Mouse (Mus musculus): ENCODE measurements around the gene Gjc1.

Gjc1 gene

GRCm38 (mm10) chr11:102818121-102819020 lies 1.1 kb downstream of the Gjc1 start:
- DNase-seq (ENCODE audit: low read depth, low spot score), result peak; percentile 37

- peak; percentile 62 for DNase-seq (ENCODE audit: low read depth, low spot score)
Observed at GRCm38 (mm10) chr11:102814881-102815280, 4.6 kb downstream of the Gjc1 start.

- no peak for DNase-seq (ENCODE audit: low read depth, low spot score)
Observed at GRCm38 (mm10) chr11:102810721-102811485, 8.6 kb downstream of the Gjc1 start.

- DNase-seq (ENCODE audit: low read depth, low spot score), result no peak
Observed at GRCm38 (mm10) chr11:102808246-102808645, 11.3 kb downstream of the Gjc1 start.

GRCm38 (mm10) chr11:102803453-102803852 lies 16.0 kb downstream of the Gjc1 start:
- DNase-seq (ENCODE audit: low read depth, low spot score), result peak; percentile 23

GRCm38 (mm10) chr11:102794157-102794556 lies 25.3 kb downstream of the Gjc1 start:
- DNase-seq (ENCODE audit: low read depth, low spot score), result no peak

GRCm38 (mm10) chr11:102791682-102792445 lies 27.6 kb downstream of the Gjc1 start:
- no peak for DNase-seq (ENCODE audit: low read depth, low spot score)

- DNase-seq (ENCODE audit: low read depth, low spot score), result no peak
Observed at GRCm38 (mm10) chr11:102787688-102788177, 31.8 kb downstream of the Gjc1 start.

GRCm38 (mm10) chr11:102783443-102783842 lies 36.1 kb downstream of the Gjc1 start:
- no peak for DNase-seq (ENCODE audit: low read depth, low spot score)

- no peak for DNase-seq (ENCODE audit: low read depth, low spot score)
Observed at GRCm38 (mm10) chr11:102781523-102781922, 38.0 kb downstream of the Gjc1 start.

- no peak for DNase-seq (ENCODE audit: low read depth, low spot score)
Observed at GRCm38 (mm10) chr11:102780986-102781351, 38.5 kb downstream of the Gjc1 start.

GRCm38 (mm10) chr11:102780271-102780985 lies 39.1 kb downstream of the Gjc1 start:
- DNase-seq (ENCODE audit: low read depth, low spot score), result no peak

GRCm38 (mm10) chr11:102779824-102780223 lies 39.7 kb downstream of the Gjc1 start:
- DNase-seq (ENCODE audit: low read depth, low spot score), result no peak

GRCm38 (mm10) chr11:102779081-102779638 lies 40.3 kb downstream of the Gjc1 start:
- DNase-seq (ENCODE audit: low read depth, low spot score), result no peak

GRCm38 (mm10) chr11:102778597-102778996 lies 40.9 kb downstream of the Gjc1 start:
- DNase-seq (ENCODE audit: low read depth, low spot score), result no peak

- DNase-seq (ENCODE audit: low read depth, low spot score), result no peak
Observed at GRCm38 (mm10) chr11:102778165-102778564, 41.3 kb downstream of the Gjc1 start.

- peak; percentile 66 for DNase-seq (ENCODE audit: low read depth, low spot score)
Observed at GRCm38 (mm10) chr11:102777598-102777997, 41.9 kb downstream of the Gjc1 start.

GRCm38 (mm10) chr11:102774621-102775141 lies 44.8 kb downstream of the Gjc1 start:
- peak; percentile 96 for DNase-seq (ENCODE audit: low read depth, low spot score)

GRCm38 (mm10) chr11:102773713-102774611 lies 45.5 kb downstream of the Gjc1 start:
- DNase-seq (ENCODE audit: low read depth, low spot score), result peak; percentile 86

Data from R1 (cell line).